Mouse (Mus musculus): ENCODE results near the gene Ppp4r4.
"Not testable (repeated sequence)": the region's sequence is repeated elsewhere in the genome, so short reads cannot be mapped to it uniquely, and the experiment has no call there.

The Ppp4r4 gene

DNA sequence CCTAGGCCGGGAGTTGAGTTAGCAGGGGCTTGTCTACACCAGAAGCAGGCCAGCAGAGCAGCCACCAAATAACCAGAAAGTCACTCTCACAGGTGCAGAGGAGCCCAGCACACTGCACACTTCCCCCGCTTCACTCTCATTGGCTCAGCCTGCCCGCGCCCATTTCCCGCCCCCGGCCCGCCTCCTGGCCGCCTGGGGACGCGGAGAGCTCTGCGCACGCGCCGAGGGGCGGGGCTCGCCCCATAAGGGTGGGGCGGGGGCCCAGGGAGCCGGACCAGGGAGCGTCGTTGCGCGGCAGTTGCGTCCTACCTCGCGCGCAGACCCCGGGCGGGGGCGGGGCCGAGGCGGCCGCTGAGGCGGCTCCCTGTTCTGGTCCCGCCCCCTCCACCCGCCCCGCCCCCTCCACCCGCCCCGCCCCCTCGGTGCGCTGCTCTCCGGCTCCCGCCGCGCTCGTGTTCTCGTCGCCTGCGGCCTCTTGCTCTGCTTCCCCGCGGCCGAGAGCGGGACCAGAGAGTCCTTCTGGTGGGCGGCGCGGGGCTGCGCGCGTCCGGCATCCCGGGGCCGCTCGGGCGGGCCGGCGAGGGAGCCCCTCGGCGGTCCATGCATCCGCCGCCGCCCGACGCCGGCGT, at the start of gene Ppp4r4:
TSS of gene Ppp4r4 (plus strand) at position 264 of the 629 bp plus-strand sequence.
- DNase-seq, result peak; percentile 95

DNA sequence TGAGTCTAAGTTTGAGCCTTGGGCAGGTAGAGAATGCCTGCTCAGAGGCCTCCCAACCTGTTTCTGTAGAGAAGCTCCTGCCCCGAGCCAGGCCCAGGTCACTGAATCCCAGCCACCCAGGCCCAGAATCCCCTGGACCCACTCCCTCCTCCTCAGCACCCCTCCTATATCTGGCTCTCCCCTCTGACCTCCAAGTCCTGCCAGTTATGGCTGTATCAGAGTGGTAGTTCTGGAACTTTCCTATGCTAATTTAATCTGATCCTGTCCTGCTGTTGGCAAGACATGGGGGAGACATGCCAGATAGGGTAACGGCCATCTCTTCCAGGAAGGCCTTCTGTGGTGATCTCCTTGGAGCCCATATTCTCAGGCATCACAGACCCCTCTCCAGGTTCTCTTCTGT, 49.3 kb upstream of the Ppp4r4 start:
- DNase-seq, result no peak

DNA sequence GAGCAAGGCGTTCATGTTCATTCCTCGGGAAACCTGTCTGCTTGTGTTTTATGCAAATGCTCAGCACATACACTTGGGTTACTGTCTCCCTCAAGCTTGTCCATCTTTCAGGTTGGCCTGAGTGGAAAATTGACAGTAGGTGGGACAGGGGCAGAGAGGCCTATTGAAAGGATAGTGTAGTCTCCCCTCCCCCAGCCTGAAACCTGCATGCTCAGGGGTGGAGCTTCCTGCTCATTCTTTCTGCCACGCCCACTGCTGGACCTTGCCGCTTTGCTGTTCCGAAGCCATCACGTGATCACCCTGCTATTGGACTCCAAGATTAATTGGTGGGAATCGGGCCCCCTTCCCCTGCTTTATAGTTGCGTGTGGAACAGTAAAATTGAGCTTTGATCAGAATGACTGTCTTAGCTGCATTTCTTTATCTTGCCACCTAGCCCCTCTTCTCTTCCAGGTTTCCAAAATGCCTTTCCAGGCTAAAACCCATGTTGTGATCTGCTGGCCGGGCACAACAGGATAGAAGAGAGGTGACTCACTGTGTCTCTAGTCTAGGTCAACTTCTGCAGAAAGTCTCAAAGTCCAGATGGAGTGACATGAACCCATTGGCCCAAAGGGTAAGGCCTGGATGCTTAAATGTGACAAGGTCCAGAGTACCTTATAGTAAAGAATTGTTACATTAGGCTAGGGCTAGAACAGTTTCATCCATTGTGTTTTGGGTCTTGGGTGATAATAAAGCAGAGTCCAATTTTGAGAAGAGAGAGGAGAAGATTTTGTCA, 47.7 kb upstream of the Ppp4r4 start:
- DNase-seq, result not testable (repeated sequence)

DNA sequence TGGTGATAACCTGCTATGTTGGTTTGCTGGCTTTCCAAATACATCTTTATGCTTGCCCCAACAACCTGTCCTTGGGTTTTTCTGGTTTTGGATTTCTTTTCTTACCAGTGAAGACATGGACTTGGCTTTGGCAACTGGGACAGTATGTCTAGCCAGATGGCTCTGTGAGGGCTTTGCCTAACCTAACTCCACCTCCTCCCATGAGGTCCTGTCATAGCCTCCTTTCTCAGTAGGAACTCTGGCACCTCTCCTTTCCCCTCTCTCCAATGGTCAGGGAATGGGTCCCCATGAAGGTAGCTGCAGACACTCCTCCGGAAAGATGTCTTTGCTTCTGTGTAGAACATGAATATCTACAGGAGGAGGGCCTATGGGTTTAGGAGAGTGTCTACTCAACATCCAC, 45.4 kb upstream of the Ppp4r4 start:
- DNase-seq, result no peak

DNA sequence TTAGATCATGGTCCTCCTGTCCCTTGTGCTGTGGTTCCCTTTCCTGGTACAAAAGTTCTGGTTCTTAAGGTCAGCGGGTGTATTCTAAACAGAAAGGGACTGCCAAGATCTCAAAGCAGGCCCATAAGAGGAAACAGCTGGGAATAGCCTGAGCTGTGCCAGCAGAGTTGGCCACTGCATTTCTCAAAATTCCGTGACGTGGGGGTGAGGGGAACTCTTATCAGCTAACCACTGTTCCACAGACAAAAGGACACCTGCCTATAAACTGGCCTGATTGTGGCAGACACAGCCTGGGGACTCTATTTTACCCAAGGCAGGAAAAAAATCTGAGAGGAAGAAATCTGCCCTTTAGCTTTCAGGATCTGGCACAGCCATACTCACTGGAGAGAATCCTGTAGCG, 44.8 kb upstream of the Ppp4r4 start:
- DNase-seq, result no peak

DNA sequence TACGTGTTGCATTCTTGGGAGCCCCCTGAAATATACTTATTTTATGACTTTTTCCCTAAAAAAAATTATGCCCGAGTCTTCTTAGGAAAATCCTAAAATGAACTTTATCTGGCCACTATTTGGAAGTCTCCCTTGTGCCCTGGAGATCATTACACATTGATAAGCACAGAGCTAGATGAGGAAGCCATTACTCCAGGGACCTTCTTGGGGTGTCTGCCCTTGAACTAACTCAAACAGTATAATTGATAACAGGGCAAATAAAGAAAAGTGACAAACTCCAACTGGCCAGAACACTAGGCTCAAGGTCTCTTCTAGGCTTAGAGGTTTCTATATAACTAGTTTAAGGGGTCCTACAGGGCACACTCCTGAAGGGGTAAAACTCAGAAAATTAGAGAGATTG, 44.3 kb upstream of the Ppp4r4 start:
- no peak for DNase-seq

DNA sequence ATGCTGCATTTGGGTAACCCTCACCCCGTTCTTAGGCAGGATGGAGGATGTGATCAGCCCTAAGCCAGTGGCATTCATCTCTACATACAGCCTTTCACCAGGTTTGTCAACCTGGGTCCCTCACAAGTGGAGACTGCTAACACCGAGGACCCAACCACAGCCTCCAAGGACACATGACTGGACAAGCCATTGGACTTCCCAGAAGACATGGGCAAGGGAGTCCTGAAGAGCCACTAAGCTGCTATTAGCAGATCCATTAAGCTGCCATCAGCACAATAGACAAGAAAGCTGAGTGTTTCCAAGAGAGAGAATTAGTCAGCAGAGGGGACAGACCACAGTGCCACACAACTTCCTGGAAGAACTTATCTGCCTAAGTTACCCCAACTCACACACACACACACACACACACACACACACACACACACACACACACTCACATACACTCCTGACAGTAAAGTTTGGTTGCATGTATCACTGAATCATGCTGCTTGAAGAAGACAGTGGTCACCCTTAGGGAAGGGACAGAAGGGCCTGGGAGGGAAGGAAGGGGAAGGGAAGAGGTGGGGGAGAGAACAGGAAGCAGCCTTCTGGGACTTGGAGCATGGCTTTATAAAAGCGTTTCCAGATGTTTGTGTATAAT, 40.9 kb upstream of the Ppp4r4 start:
- DNase-seq, result no peak

DNA sequence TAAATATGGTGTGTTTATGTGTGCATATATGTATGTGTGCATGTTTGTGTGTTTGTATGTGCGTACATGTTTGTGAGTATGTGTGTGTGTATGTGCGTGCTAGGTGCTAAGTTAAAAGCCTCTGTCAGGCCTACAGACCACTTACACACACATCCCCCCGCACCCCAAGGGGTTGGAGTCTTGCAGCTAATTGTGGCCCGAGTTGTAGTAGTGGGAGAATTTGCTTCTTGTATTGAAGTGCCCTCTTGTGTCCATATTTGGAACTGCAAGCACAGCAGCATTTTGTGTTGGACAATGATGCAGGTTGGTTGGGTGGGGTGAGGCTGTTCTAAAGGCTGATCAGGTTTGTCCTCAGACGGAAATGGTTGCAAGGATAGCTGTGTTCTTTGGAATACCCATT, 39.3 kb upstream of the Ppp4r4 start:
- peak; percentile 76 for DNase-seq

DNA sequence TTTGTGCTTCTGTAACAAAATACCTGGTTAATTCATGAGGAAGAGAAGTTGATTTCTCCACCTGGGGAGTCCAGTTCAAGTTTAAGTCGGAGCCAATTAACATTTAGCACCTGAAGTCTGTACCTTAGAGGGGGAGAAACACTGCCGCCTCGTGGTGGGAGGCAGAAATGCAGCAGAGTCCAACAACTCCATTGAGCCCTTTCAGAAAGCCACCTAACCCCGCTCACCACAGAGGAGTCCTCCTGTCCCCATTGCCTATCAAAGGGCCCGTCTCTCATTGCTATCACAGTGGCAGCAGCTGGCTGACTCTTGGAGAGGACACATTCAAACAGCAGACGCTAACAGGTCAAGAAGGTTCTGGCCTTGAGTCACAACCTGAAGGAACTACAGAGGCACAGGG, 37.6 kb upstream of the Ppp4r4 start:
- DNase-seq, result peak; percentile 83

DNA sequence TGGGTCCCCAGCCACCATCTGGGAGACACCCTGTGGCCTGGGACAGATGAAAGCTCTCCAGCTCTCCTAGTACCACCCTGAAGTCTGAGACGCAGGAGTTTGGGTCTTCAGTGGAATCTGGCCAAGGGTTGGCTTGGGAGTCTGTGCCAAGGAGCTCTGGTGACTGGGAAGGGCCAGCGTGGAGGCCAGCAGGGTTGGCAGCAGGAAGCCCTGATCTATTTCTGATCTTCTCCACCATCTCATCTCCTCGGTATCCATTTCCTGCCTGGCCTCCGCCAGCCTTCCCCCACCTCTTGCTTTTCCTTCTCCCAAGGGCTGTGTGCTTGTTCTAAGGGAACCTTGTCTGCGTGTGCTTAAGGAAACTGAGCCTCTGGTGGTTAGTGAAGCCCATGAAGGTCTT, 33.3 kb upstream of the Ppp4r4 start:
- no peak for DNase-seq

DNA sequence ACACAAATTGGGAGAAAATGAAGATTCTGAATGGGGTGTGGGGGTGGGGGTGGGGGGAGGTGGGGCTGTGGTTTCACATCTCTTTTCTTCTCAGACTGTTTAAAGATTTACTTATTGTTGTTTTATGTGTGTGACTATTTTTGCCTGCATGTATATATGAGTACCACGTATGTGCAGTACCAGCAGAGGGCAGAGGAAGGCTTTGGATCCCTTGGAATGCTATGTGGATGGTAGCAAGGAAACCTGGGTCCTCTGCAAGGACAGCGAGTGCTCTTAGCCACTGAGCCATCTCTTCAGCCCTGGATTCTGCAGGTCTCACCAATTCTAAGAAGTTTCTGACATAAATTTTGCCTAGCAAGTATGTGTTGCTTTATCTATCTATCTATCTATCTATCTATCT, 32.8 kb upstream of the Ppp4r4 start:
- no peak for DNase-seq

DNA sequence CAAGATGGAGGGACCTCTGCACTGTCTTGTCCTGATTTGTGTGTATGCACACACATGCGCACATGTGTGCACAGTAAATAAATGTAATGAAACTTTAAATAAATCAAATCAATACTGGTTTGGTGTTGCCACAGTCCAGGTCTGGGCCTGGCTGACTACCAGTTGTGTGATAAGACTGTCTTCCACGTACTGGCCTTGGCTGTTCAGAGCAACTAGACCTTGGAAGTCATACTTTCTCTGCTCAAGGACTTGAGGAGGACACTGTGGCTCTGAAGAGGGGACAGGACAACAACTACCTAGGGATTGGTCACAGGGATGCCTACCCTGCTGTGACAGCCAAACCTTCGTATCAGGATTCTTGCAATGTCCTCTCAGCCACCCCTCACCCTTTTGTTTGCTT, 28.8 kb upstream of the Ppp4r4 start:
- DNase-seq, result no peak

DNA sequence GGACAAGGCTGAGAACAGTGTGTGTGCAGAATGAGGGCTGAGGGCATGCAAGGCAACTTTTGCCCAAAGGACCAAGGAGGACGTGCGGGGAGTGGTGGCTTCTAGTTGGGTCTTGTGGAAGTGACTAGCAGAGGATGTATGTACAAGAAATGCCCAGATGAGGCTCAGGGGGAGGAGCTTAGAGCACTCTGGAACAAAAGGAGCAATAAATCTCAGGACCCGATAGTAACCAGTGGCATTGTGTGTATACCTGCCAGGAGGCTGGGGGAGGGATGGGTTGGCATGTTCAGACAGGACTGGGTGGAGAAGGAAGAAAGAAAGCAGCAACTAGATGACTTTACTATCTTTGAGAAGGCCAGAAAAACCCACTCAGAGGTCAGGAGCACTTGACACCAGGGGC, 27.7 kb upstream of the Ppp4r4 start:
- no peak for DNase-seq

DNA sequence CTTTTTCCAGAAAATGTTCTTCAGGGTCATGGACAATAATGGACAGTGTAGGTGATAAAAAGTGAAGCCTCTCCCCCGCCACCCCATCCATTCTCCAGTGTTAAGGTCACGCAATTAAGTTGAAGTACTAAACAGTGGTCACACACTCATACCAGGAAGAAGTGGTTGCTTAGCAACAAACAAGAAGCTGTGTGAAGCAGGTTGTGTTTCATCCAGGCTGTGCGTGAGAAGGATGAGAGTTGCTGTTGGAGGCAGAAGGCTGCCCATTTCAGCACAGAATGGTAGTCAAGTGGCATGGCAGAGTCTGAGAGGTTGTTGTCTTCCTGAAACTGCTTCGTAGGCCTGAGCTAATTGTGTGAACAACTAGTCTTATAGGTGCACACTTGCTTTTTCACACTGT, 23.7 kb upstream of the Ppp4r4 start:
- no peak for DNase-seq

DNA sequence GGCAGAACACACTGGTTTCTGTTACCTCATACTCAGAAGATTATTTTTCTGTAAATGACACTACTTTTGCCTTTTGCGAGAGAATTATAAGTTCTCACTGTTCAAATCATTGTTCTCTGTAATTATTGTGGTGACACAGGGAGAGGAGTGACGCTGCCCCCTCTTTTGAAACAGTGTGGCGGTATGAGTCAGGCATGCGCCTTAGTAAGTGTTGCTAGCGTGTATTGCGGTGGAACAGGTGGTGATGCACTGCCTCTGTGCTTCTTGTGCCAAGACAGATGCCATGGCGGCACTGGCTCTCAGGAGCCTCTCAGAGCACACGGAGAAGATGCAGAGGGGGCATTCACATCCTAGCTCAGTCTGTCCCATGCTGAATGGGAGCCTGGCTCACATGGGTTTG, 22.2 kb upstream of the Ppp4r4 start:
- no peak for DNase-seq

DNA sequence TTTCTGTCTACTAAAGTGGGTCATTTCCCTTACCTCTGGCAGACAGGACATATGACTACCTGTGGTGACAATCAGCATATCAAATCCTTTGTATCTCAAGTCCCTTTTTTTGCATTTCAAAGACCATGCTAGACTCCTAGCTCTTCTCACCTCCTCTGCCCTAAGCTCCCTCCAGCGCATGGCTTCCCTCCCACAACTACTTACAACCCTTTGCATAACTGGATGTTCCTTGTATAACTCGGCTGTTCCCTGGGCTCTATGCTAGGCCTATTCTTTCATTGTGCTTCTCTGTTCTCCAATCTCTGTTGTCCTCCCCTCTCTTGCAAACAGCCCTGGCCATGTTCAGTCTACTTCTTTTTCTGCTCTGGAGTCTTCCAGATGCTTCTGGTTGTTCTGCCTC, 20.5 kb upstream of the Ppp4r4 start:
- DNase-seq, result no peak

DNA sequence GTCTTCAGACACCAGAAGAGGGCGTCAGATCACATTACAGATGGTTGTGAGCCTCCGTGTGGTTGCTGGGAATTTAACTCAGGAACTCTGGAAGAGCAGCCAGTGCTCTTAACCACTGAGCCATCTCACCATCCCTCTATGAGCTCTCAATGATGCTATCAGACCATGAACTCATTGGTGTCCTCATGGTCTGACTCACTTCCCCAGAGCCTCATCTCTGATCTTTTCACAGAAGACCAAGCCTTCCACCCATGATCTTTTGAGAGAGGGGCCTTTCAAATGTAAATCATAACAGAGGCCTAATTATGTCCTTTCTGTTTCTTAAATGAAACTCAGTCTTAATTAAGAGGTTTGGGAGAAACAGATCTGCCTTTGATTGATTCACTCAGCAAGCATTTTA, 19.0 kb upstream of the Ppp4r4 start:
- no peak for DNase-seq

DNA sequence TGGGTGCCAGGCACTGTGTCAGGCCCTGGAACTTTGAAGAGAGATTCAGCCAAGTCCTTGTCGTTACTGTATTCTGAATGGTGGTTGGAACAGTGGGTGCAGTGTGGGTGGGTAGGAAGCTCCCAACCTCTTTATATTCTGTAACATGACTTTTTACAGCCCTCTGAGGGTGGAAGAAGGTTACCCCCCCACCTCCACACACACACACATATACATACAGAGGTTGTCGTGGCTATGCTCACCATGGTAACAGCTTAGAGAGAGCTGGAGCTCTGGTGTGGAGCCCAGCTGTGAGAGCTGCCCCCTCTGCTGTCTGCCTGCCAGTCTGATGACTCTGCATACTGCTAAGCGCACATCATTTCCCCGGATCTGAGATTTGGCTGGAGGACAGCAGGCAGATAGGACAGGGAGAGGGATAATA, 18.6 kb upstream of the Ppp4r4 start:
- no peak for DNase-seq

DNA sequence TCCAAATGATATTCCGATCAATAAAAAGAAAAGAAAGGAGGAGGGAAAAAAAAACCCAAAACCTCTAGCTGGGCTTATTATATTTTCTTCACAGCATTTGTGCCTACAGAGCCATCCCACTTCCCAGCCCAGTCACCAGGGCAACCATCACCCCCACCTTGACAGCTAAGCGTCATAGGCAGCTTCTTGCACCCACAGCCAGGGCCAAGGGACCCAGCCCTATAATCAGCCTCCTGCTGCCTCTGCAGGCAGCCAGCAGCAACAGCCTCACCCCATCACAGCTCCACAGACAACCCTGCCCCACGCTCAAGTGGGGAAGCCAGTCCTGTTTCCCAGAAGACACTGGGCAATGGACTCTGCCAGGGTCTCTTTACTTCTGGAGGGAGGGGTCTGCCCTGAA, 17.7 kb upstream of the Ppp4r4 start:
- DNase-seq, result no peak

DNA sequence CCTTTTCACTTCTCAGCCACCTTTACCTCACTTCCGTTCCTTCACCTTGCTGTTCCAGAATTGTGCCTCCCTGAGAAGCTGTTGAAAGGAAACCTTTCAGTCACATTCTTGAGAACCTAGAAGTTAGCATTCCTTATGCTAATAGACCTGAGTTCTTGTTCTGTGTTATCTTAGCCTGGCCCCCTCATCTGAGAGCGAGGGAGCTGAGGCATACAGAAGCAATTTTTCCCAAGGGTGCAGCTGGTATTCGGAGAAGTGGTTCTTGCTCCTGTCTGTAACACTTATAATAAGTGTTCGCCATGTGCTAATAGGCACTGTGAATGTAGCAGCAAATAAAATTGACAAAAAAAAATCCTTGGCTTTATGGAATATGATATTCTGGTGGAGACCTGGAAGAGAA, 16.4 kb upstream of the Ppp4r4 start:
- DNase-seq, result no peak

DNA sequence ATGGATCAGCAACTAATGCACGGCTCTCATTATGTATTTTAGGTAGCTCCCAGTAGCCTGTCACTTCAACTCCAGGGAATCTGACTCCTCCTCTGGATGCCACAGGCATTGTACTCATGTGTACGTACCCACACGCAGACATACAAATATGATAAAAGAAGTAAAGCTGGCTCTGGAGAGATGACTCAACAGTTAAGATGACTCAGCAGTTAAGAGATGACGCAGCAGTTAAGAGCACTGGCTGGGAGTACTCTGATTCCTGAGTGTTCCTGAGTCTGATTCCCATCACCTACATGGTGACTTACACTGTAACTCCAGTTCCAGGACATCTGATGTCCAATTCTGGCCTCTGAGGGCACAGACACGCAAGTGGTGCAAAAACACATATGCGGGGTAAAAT, 13.4 kb upstream of the Ppp4r4 start:
- DNase-seq, result no peak

DNA sequence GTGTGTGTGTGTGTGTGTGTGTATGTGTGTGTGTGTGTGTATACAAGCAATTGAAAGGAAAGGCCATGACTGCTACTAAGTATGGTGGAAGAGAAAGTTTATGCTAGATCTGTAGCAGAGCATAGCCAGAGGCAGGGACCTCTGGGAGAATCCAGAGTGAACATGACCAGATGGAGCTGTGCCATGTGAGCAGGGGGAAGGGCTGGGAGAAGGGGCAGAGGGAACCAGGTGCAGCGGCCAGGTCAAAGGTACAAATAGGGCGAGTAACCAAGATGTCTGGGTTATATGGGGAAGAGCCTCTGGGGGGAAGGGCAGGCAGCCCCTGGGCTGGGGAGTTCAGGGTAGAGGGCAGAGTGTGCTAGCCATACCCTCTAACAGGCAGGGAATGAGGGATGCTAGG, 1.5 kb upstream of the Ppp4r4 start:
- DNase-seq, result no peak

DNA sequence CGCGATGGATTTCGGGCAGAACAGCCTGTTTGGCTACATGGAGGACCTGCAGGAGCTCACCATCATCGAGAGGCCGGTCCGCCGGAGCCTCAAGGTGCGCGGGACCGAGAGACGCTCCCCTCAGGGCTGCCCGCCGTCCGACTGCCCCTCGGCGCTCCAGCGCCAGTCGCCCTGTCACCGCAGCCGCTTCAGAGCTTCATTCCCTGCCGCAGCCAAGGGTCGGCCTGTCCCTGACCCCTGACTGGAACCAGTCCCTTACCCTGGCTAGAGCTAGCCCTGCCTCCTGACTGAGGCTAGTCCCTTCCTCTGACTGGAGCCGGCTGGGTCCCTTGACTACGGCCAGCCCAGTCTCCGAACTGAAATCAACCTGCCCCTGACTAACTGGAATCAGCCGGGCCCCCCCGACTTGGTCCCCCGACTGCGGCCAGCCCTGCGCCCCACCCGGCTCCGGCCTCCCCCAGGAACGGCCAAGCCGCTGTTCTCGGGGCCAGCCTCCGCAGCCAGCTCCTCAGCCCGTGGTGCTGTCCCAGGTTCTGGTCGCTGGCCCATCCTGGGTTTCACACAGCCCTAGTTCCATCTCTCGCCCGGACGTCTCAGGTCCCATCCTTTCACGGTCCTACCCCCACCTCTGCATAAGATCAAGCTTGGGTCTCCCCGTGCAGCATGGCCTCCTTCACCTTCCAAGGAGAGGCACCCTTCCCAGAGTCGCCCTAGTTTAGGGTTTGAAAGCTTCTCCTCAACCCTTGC, 739 bp downstream of the Ppp4r4 start:
- DNase-seq, result peak; percentile 33

DNA sequence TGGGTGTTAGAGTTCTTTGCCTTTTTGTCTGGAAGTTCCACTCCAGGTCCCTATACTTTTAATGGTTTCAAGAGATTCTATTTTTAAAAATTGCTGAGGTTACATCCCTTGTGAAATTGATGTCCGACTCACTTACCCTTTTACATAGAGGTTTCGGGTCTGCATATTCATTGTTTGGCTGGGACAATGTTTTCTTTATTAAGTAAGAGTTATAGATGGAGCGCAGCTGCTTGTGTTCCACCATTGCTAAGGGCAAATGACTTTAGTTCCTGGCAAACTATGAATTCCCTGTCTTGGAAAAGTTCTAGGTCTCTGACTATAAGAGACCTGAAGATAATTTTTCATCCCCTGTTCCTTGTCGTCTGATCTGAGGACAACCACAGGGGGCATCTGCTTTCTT, 8.3 kb downstream of the Ppp4r4 start:
- no peak for DNase-seq

Measured in thymus, postnatal 4 days (tissue).